Mouse (Mus musculus) skeletal muscle tissue, adult 2 months (tissue): Measurements from ENCODE around the gene Hint2.

Experiments
- DNase-seq: peaks from one replicate; pipeline ENCODE4 v3.0.0-alpha.2; 2012; ENCODE audit warnings: low read depth, low spot score

The Hint2 gene

DNA sequence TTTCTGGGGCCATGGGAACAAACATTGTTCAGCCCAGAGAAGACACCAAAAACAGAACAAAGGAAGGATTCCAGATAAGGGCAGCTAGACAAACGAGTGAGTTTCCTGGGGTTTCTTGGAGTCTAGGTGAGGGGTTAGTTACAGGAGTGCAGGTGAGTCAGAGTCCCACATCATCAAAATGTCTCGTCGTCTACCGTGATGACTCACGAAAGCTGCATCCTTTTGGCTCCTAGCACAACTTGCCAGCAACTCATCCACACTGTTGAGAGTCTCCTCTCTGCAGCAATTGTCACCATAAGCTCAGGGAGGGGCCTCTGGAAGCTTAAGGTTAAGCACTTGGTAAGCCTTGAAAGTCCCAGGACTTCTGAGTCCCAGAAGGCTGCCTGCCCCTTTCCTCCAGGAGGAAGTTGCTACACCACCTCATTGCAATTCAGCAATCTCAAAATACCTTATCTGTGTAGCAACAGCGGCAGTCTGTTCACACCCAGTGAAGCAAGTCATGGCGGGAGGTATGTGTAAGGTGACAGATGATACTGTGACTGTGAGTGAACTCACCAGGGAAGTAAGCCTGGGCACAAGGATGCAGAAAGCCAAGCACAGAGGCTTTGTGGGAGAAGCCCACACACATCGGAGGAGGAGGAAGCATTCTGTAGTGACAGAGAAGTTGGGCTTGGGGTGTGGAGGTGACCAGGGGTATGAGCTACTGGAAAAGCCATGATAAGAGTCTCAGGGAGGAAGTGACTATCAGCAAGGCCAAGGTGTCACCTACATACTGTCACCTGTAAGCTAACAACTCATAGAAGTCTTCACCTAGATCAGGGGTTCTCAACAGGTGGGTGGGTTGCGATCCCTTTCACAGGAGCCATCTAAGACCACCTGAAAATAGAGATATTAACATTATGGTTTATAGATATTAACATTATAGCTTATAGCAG, 51.2 kb downstream of the Hint2 start:
- no peak for DNase-seq
